Mouse (Mus musculus) CH12.LX (cell line): ENCODE results near the gene Olfr984.

ENCODE experiments used
- CTCF ChIP-seq, 2 experiments: IDR thresholded peaks in 1 of 2; conservative IDR thresholded peaks in 1 of 2; 2 replicates each; pipeline ENCODE4 v1.5.1; 2011 to 2012; ENCODE audit warnings: low read depth in 2 of 2, low read length in 2 of 2, improper control_type of control experiment in 1 of 2, inconsistent platforms in 1 of 2, mild to moderate bottlenecking in 1 of 2, moderate library complexity in 1 of 2
- NRF1 ChIP-seq: IDR thresholded peaks from 2 replicates; pipeline ENCODE4 v1.6.1; 2014; ENCODE audit warnings: low read depth, mild to moderate bottlenecking, inconsistent platforms, low read length, improper control_type of control experiment, moderate library complexity
- POLR2A ChIP-seq: IDR thresholded peaks from 2 replicates; pipeline ENCODE4 v1.6.1; 2011; ENCODE audit warnings: low read depth, mild to moderate bottlenecking, improper control_type of control experiment, low read length
- POLR2AphosphoS2 ChIP-seq: IDR thresholded peaks from 2 replicates; pipeline ENCODE4 v1.6.1; 2011; ENCODE audit warnings: low read depth, low read length, improper control_type of control experiment
- SIN3A ChIP-seq: IDR thresholded peaks from 2 replicates; pipeline ENCODE4 v1.6.1; 2012; ENCODE audit warnings: low read length, improper control_type of control experiment, inconsistent platforms

GRCm38 (mm10) chr9:40130556-40130955 is 16.6 kb upstream of the Olfr984 start:
- TF ChIP-seq POLR2A, result no peak
- TF ChIP-seq CTCF (conservative IDR thresholded peaks at IDR 0.05 in 1 of 2, IDR thresholded peaks at IDR 0.05 in 1 of 2; ENCODE audit: low read depth in 2 of 2, low read length in 2 of 2), result no peak
- no peak for TF ChIP-seq NRF1
- no peak for TF ChIP-seq POLR2AphosphoS2
- TF ChIP-seq SIN3A, result no peak
